Mouse (Mus musculus) forebrain, embryonic 12.5 days (tissue): ENCODE results near the gene Gpbar1. TPM values are rescaled to one million over a fixed set of nuclear protein-coding genes. Genes with fewer than 3 reads are reported as not detected.

ENCODE experiments used
- ATAC-seq: fragments of 200-750 bp; cut with Nextera tagmentation; 2 replicates; pipeline ENCODE4 v1.8.0; 2017; ENCODE audit warnings: moderate TSS enrichment; ENCODE audit not compliant: low FRiP score
- H3K27ac ChIP-seq: fragments of 300-500 bp; sonication (generic); 2 replicates; pipeline ENCODE4 v1.5.1; 2016; ENCODE audit warnings: mild to moderate bottlenecking
- H3K27me3 ChIP-seq: fragments of 300-500 bp; sonication (generic); 2 replicates; pipeline ENCODE4 v1.6.1; 2016; ENCODE audit warnings: mild to moderate bottlenecking
- H3K36me3 ChIP-seq: fragments of 300-500 bp; sonication (generic); replicated peaks from 2 replicates; pipeline ENCODE4 v1.6.1; 2016; ENCODE audit warnings: mild to moderate bottlenecking
- H3K4me1 ChIP-seq: fragments of 300-500 bp; sonication (generic); 2 replicates; pipeline ENCODE4 v1.6.1; 2016
- H3K4me2 ChIP-seq: fragments of 300-500 bp; sonication (generic); 2 replicates; pipeline ENCODE4 v1.6.1; 2016; ENCODE audit warnings: mild to moderate bottlenecking, moderate library complexity
- H3K4me3 ChIP-seq: fragments of 300-500 bp; sonication (generic); replicated peaks from 2 replicates; pipeline ENCODE4 v1.5.1; 2016; ENCODE audit warnings: mild to moderate bottlenecking
- H3K9ac ChIP-seq: fragments of 300-500 bp; sonication (generic); 2 replicates; pipeline ENCODE4 v1.6.1; 2016; ENCODE audit warnings: mild to moderate bottlenecking
- H3K9me3 ChIP-seq: fragments of 300-500 bp; sonication (generic); 2 replicates; pipeline ENCODE4 v1.6.1; 2016
- WGBS: fragments of 180-500 bp; shearing (Covaris S2); methylation state at CpG from one replicate; pipeline ENCODE4 v1.1.7; 2016; 5-methylcytosine and 5-hydroxymethylcytosine counted together
- polyA plus RNA-seq: library from polyadenylated mRNA; unstranded; fragments of >200 nt; fragmentation: Nextera tagmentation; extraction: Ambion mirVana; gene quantifications from 2 replicates; pipeline ENCODE4 v1.2.1, GENCODE M21; 2016

The Gpbar1 gene
- polyA plus RNA-seq, 1 experiment from 2014 or later = 0.29 TPM

DNA sequence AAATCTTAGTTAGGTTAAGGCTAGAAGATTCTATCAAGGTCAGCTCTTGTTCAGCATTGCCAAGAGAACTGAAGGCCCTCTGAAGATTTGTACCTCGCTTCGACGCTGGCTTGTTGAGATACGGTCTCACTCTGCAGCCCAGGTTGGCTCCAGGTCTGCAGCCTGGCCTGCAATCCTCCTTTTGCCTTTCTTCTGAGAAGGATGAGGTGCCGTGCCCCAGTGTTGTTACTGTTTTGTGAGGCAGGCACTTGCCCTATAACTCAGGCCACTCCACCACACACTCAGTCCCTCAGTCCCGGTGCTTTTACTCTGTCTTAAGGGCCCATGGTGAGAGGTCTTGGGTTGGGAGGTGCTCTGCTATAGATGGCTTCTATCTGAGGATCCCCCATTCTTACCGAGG lies 23.9 kb downstream of the Gpbar1 start:
- WGBS = 90% methylated on average over 7 of the region's 7 CpGs

DNA sequence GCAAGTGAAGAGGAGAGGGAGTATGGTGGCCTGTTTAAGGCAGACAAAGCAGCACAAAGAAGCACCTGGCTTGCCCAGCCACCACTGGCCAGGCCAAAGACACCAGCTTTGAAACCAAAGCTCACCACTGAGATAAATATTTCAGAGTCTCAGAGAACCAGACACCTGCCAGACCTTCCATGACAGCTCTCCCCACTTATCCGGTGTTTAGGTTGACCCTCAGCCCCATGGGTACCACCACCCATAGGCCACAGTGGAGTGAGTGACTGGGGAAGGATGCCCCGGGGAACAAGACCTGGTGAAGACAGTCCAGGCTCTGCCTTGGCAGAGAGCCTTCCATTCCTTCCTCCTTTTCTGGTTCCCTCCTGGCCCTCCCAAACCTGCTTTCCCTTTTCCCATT lies 24.5 kb downstream of the Gpbar1 start:
- Histone ChIP-seq H3K4me1 (peaks cover 12% of the 10 kb centered on the region), H3K4me2 (no peak overlapping the region), H3K27me3 (peaks cover 18% of the 10 kb centered on the region), H3K4me3 (no peak overlapping the region), H3K9ac (no peak overlapping the region), H3K9me3 (no peaks in the 10 kb centered on the region), H3K27ac (no peak overlapping the region), H3K36me3 (no peaks in the 10 kb centered on the region)
- ATAC-seq = no peak
- 72% methylated on average over 2 of the region's 2 CpGs for WGBS

More for the DNA sequence above, 23.9 kb downstream of the Gpbar1 start:
- H3K36me3 ChIP-seq = no peaks in the 10 kb centered on the region
- H3K27ac ChIP-seq = no peak overlapping the region
- H3K4me1 ChIP-seq = peaks cover 12% of the 10 kb centered on the region
- H3K4me2 ChIP-seq = no peak overlapping the region
- H3K4me3 ChIP-seq = no peak overlapping the region
- ATAC-seq = no peak
- peaks cover 18% of the 10 kb centered on the region for H3K27me3 ChIP-seq
- H3K9ac ChIP-seq = no peak overlapping the region
- no peaks in the 10 kb centered on the region for H3K9me3 ChIP-seq

DNA sequence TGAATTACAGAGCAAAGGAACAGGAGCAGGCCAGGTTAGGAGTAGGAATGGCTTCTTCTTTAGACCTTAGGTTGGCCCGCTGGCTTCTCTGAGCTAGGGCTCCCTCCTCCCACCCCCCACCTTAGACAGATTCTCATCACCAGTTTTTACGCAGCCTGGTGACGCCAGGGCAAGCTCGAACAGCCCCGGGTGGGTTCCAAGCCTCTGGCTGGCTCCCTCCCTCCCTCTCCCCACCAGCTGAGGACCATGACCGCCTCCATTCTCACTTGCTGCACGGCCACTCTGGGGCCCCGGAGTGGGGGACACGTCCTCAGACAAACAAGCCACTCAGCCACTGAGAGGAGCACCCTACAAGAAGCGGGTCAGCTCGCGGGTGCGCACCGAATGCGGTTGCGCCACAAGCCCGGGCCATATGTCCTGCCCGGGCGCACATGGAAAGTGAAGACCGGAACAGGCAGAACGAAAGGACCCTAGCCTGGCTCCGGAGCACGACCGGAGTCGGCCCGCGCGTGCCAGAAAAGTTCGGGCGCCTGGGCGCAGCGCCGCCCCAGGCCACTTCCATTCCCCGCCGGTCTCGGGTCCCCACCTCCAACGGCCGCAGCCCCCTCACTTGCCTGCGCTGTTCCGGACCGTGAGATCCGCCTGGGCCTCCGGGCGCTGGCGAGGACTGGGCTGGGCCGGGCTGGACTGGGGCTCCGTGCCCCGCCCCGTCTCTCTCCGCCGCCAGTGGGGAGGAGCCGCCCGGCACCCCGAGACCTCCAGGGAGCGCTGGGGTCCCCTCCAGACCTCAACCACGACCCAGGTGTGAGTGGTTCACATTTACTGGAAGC lies 25.4 kb downstream of the Gpbar1 start:
- ATAC-seq = peak; percentile 53
- WGBS = under 1% methylated on average over 56 of the region's 56 CpGs
- Histone ChIP-seq H3K4me2 (peak overlapping the region; percentile 86), H3K9me3 (no peaks in the 10 kb centered on the region), H3K36me3 (no peaks in the 10 kb centered on the region), H3K9ac (peak overlapping the region; percentile 63), H3K4me3 (peak overlapping the region; percentile 53), H3K27ac (no peak overlapping the region), H3K4me1 (peaks cover 12% of the 10 kb centered on the region), H3K27me3 (peaks cover 18% of the 10 kb centered on the region)

DNA sequence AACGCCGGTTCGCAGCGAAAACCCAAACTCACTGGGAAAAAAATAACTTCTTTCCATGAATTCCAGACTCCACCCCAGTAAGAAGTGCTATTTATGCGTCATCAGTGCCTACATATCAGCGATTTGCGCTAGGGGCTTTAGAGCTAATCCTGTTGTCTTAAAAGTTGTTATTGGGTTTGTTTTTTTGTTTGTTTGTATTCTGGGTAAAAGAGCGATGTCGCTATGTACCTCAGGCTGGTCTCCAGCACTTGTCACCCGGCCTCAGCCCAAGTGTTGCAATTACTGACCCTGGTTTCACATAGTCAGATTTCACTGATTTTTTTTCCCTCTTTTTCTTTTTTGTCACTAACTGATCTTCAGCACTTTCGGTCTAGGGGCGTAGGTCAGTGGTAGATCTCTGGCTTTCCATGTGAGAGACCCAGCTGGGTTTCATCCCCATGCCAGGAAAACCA lies 26.0 kb downstream of the Gpbar1 start:
- no peak for ATAC-seq
- peaks cover 12% of the 10 kb centered on the region for H3K4me1 ChIP-seq
- peak overlapping the region; percentile 53 for H3K4me3 ChIP-seq
- peak overlapping the region; percentile 63 for H3K9ac ChIP-seq
- H3K27ac ChIP-seq = no peak overlapping the region
- no peaks in the 10 kb centered on the region for H3K36me3 ChIP-seq
- peaks cover 18% of the 10 kb centered on the region for H3K27me3 ChIP-seq
- WGBS = 9% methylated on average over 12 of the region's 12 CpGs
- H3K9me3 ChIP-seq = no peaks in the 10 kb centered on the region
- peak overlapping the region; percentile 86 for H3K4me2 ChIP-seq

DNA sequence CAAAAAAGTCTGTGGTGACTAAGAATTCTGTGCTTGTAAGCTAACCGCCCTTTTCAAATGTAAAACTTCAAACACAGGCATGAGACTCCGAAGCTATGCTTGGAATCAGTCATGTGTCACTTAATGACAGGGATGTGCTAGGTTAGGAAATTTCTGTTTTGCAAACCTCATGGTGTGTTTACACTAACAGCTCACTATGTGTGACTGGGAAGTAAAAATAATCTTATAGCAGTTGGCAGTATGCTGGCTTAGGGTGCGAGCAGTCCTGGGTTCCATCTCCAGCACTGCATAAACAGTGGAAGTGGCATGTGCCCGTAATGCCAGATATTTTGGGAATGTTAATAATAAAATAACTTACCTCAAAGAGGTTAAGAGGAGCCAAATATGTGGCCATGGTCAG lies 26.6 kb downstream of the Gpbar1 start:
- no peak for ATAC-seq
- H3K9me3 ChIP-seq = no peaks in the 10 kb centered on the region
- H3K4me1 ChIP-seq = peaks cover 12% of the 10 kb centered on the region
- no peak overlapping the region for H3K9ac ChIP-seq
- H3K36me3 ChIP-seq = no peaks in the 10 kb centered on the region
- H3K27ac ChIP-seq = no peak overlapping the region
- 83% methylated on average over 4 of the region's 4 CpGs for WGBS
- H3K4me3 ChIP-seq = no peak overlapping the region
- peaks cover 18% of the 10 kb centered on the region for H3K27me3 ChIP-seq
- no peak overlapping the region for H3K4me2 ChIP-seq

DNA sequence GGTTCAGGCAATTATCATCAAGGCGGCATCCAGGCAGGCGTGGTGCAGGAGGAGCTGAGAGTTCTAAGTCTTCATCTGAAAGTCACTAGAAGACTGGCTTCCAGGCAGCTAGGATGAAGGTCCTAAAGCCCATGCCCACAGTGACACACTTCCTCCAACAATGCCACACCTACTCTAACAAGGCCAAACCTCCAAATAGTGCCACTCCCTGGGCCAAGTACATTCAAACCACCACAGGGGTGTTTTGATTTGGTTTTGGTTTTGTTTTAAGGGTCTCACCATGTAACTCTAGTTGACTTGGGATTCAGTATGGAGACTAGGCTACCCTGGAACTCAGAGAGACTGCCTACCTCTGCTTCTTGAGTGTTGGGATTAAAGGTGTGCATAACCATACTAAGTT lies 27.2 kb downstream of the Gpbar1 start, which contains the start of gene Tmbim1:
Tmbim1 (minus strand) TSS at position 101 of the 400 bp plus-strand sequence.
- peak within 1 kb of the TSS; percentile 86 for H3K4me2 ChIP-seq

DNA sequence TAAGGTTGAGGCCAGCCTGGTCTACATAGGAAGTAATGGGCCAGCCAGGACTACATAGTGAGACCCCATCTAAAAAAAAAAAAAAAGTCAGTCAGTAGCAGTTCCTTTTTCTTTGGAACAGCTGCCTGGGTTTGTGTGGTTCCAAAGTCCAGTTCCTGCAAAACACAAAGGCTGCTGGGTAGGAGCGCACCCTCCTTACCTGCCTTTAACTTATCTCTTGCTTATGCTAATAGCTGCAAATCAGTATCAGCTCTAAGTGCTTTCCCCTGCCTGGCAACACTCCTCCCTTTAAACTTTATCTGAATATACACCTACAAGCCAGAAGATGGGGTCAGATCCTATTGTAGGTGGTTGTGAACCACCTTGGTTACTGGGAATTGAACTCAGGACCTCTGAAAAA lies 28.8 kb downstream of the Gpbar1 start:
- H3K4me3 ChIP-seq = no peak overlapping the region
- 100% methylated on average over 1 of the region's 1 CpGs for WGBS
- no peak overlapping the region for H3K9ac ChIP-seq
- peaks cover 12% of the 10 kb centered on the region for H3K4me1 ChIP-seq
- H3K36me3 ChIP-seq = no peaks in the 10 kb centered on the region
- no peak overlapping the region for H3K27ac ChIP-seq
- no peaks in the 10 kb centered on the region for H3K9me3 ChIP-seq
- no peak for ATAC-seq
- H3K27me3 ChIP-seq = peaks cover 18% of the 10 kb centered on the region
- no peak overlapping the region for H3K4me2 ChIP-seq

More for the DNA sequence above, 27.2 kb downstream of the Gpbar1 start, which contains the start of gene Tmbim1:
- Histone ChIP-seq H3K27ac (no peak within 1 kb of the TSS), H3K36me3 (no peaks in the 10 kb centered on the region), H3K9ac (no peak within 1 kb of the TSS), H3K9me3 (no peaks in the 10 kb centered on the region), H3K4me1 (peaks cover 12% of the 10 kb centered on the region), H3K4me3 (no peak within 1 kb of the TSS), H3K27me3 (peaks cover 18% of the 10 kb centered on the region)
- no peak for ATAC-seq
- 93% methylated on average over 2 of the region's 2 CpGs for WGBS

DNA sequence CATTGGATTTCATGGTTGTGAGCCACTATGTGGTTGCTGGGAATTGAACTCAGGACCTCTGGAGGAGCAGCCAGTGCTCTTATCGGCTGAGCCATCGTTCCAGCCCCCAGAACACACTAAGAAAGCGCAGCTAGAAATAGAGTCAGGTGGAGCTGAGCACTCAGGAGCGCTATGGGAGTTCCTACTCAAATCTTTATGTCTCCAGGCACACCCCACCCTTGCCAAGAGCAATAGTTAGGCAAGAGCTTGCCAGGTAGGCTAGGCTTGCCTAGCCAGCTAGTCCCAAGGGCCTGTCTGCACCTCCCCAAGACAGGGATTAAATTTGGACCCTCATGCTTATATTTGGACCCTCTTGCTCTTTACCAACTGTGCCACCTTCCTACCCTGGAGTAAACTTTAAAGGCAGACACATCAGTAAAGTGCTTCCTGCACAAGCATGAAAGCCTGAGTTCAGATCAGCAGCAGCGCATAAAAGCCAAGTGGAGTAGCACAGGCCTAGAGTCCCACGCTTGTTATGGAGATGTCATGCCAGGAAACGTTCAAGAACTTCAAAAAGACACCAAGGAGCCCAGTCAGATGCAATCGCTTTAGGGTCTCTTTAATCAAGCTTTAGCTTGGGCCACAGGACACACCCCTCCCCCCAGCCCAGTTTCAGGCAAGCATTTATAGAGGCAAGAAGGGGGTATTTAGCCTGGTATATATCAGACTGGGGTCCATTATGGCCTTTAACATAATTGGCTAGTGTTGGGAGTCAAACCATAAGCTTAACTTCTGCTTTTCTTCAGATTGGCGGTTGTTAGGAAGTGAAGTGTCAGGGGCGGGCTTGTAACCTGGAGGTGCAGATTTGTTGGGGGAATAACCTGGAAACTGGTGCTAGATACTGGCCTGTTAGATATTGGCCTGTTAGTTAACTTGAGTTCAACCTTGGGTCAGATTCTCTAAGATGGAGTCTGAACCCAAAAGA lies 29.9 kb downstream of the Gpbar1 start:
- no peak for ATAC-seq
- 82% methylated on average over 10 of the region's 10 CpGs for WGBS
- H3K27me3 ChIP-seq = peaks cover 13% of the 10 kb centered on the region

DNA sequence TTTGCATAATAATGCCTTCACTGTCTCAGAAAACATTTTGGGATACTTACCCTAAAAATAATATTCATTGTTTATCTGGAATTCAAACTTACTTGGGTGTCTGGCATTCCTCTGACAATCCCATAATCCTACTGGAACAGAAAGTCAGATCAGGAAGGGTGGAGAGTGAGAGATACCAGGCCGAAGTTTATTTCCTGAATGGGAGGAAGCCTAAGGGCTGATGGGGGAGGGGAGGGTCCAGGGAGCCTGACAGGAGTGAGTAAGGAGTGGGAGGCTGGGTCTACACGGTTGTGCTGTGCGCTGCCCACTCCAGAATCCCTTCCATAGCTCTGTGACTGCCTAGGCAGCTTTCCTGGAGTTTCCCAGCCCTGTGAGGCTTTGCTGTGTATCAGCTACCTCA lies 31.4 kb downstream of the Gpbar1 start:
- 71% methylated on average over 3 of the region's 3 CpGs for WGBS
- Histone ChIP-seq H3K4me2 (no peak overlapping the region), H3K9me3 (no peaks in the 10 kb centered on the region), H3K36me3 (no peaks in the 10 kb centered on the region), H3K4me1 (no peaks in the 10 kb centered on the region), H3K27me3 (no peaks in the 10 kb centered on the region), H3K4me3 (no peak overlapping the region), H3K27ac (no peak overlapping the region), H3K9ac (no peak overlapping the region)
- ATAC-seq = no peak

More for the DNA sequence above, 29.9 kb downstream of the Gpbar1 start:
- Histone ChIP-seq H3K27ac (no peak overlapping the region), H3K4me2 (no peak overlapping the region), H3K9ac (no peak overlapping the region), H3K4me1 (peaks cover 12% of the 10 kb centered on the region), H3K4me3 (no peak overlapping the region), H3K36me3 (no peaks in the 10 kb centered on the region), H3K9me3 (no peaks in the 10 kb centered on the region)

DNA sequence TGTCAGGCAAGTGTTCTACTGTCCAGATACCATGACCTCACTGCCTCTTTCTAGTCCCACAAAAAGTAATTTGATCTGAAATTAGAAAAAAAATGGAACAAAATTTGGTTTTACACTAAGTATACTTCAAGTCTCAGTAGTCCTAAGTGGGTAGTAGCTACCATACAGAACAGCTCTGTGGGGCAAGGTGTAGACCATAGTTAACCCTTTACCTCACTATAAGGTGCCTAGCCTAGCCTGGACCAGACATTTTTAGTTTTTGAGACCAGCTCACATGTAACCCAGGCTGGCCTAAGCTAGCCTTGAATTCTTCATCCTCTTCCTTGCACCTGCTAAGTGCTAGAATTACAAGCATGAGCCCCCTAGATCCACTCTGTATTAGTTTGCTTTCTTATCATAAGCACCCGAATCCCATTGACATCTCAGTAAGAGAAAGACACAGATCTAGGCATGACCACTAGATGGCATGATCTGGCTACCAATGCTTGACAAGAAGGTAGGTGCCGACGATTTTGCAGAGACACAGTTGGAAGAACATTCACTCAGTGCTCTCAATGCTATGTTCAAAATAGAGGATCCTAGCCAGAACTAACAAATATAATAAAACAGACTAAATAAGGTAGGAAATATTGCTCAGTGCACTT lies 34.8 kb downstream of the Gpbar1 start:
- H3K4me1 ChIP-seq = no peaks in the 10 kb centered on the region
- H3K4me2 ChIP-seq = no peak overlapping the region
- ATAC-seq = 0 out of 2 replicates have a peak, but pooled peaks have one; percentile 53
- WGBS = 6% methylated on average over 3 of the region's 3 CpGs
- H3K36me3 ChIP-seq = no peaks in the 10 kb centered on the region
- no peaks in the 10 kb centered on the region for H3K27me3 ChIP-seq
- H3K9me3 ChIP-seq = no peaks in the 10 kb centered on the region
- H3K4me3 ChIP-seq = no peak overlapping the region
- no peak overlapping the region for H3K9ac ChIP-seq
- H3K27ac ChIP-seq = no peak overlapping the region

DNA sequence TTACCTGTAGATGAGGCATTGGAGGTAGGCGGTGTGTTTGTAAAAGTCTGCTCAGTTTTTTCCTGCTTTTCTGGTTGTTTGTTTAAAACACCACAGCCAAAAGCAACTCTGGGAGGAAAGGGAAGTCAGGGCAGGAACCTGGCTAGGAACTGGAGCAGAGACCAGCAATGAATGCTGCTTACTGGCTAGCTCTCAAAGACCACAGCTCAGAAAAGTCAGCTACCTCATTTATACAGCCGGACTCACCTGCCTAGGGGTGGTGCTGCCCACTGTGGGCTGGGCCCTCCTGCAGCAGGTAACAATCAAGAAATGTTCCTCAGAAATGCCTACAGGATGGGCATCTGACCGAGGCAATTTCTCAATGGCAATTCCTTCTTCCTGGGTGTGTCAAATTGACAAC lies 36.4 kb downstream of the Gpbar1 start:
- Histone ChIP-seq H3K27me3 (no peaks in the 10 kb centered on the region), H3K27ac (no peak overlapping the region), H3K4me1 (no peaks in the 10 kb centered on the region), H3K36me3 (no peaks in the 10 kb centered on the region), H3K4me2 (no peak overlapping the region), H3K4me3 (no peak overlapping the region), H3K9me3 (no peaks in the 10 kb centered on the region), H3K9ac (no peak overlapping the region)
- ATAC-seq = no peak
- 90% methylated on average over 3 of the region's 3 CpGs for WGBS
